Mouse (Mus musculus) neural tube, embryonic 13.5 days (tissue): ENCODE measurements at regions not wholly inside any gene's neighbourhood (a gene's known extent, or its start where the extent isn't known, plus 50 kb on each side); places are given as distances from the start of the nearest gene placed in this dataset.

Source experiments
- ATAC-seq: fragments of 200-750 bp; cut with Nextera tagmentation; 2 replicates; pipeline ENCODE4 v1.8.0; 2017; ENCODE audit warnings: low read depth, mild to moderate bottlenecking, moderate TSS enrichment, moderate library complexity
- H3K27ac ChIP-seq: fragments of 300-500 bp; sonication (generic); replicated peaks from 2 replicates; pipeline ENCODE4 v1.5.1; 2015; ENCODE audit warnings: moderate library complexity, mild to moderate bottlenecking, inconsistent platforms
- H3K27me3 ChIP-seq: fragments of 300-500 bp; sonication (generic); 2 replicates; pipeline ENCODE4 v1.6.1; 2015; ENCODE audit warnings: mild to moderate bottlenecking, inconsistent platforms
- H3K36me3 ChIP-seq: fragments of 300-500 bp; sonication (generic); 2 replicates; pipeline ENCODE4 v1.6.1; 2015; ENCODE audit warnings: mild to moderate bottlenecking, inconsistent platforms
- H3K4me1 ChIP-seq: fragments of 300-500 bp; sonication (generic); replicated peaks from 2 replicates; pipeline ENCODE4 v1.6.1; 2015; ENCODE audit warnings: inconsistent platforms
- H3K4me2 ChIP-seq: fragments of 300-500 bp; sonication (generic); 2 replicates; pipeline ENCODE4 v1.6.1; 2015; ENCODE audit warnings: inconsistent platforms, mild to moderate bottlenecking, moderate library complexity
- H3K4me3 ChIP-seq: fragments of 300-500 bp; sonication (generic); 2 replicates; pipeline ENCODE4 v1.5.1; 2015; ENCODE audit warnings: mild to moderate bottlenecking, inconsistent platforms
- H3K9ac ChIP-seq: fragments of 300-500 bp; sonication (generic); 2 replicates; pipeline ENCODE4 v1.6.1; 2015; ENCODE audit warnings: moderate library complexity, mild to moderate bottlenecking, inconsistent platforms
- H3K9me3 ChIP-seq: fragments of 300-500 bp; sonication (generic); 2 replicates; pipeline ENCODE4 v1.6.1; 2016; ENCODE audit warnings: inconsistent platforms
- WGBS: fragments of 180-500 bp; shearing (Covaris S2); methylation state at CpG from one replicate; pipeline ENCODE4 v1.1.7; 2015; 5-methylcytosine and 5-hydroxymethylcytosine counted together
- microRNA counts: library from miRNA; unstranded; fragments of <30 nt; microRNA quantifications from one replicate; lab custom pipeline; 2016
- microRNA-seq: library from miRNA; unstranded; fragments of <30 nt; microRNA quantifications from one replicate; pipeline ENCODE4, GENCODE M21; 2016

GRCm38 (mm10) chr14:64597218-64597617, 493.1 kb downstream of the Prss52 start:
- H3K4me2 ChIP-seq: no peak overlapping the region
- peak overlapping the region; percentile 65 for H3K27ac ChIP-seq
- 65% methylated on average over 8 of the region's 8 CpGs for WGBS
- H3K9me3 ChIP-seq: no peaks in the 10 kb centered on the region
- H3K4me3 ChIP-seq: no peak overlapping the region
- no peaks in the 10 kb centered on the region for H3K27me3 ChIP-seq
- H3K36me3 ChIP-seq: peaks cover 6% of the 10 kb centered on the region; the same call in 1 of the 2 replicates
- 0 out of 2 replicates have a peak overlapping the region, but pooled peaks have one; percentile 13 for H3K9ac ChIP-seq
- no peak for ATAC-seq
- H3K4me1 ChIP-seq: peaks cover 54% of the 10 kb centered on the region

MicroRNA genes in the stretch of these regions (microRNA counts, 519-probe panel; counts per million panel counts)
- 6,075 counts per million, percentile 98 among the panel's probes with 10 or more counts for microRNA mmu-miR-124 (lab: Ali Mortazavi, UCI)

Small RNA genes in the stretch of these regions (microRNA-seq; reads per million reads assigned to microRNA genes)
- 2.1 reads per million, percentile 7 among the genes with 10 or more reads in this experiment for gene Mir124a-1
- 16.4 reads per million, percentile 33 among the genes with 10 or more reads in this experiment for gene Mir3078
